Mouse (Mus musculus) midbrain, embryonic 16.5 days (tissue): ENCODE results near the gene Synpo2. TPM values are rescaled to one million over a fixed set of nuclear protein-coding genes. Genes with fewer than 3 reads are reported as not detected.

Experiments used
- ATAC-seq: fragments of 200-750 bp; cut with Nextera tagmentation; 2 replicates; pipeline ENCODE4 v1.8.0; 2017; ENCODE audit warnings: moderate TSS enrichment
- H3K27ac ChIP-seq: fragments of 300-500 bp; sonication (generic); 2 replicates; pipeline ENCODE4 v1.5.1; 2014; ENCODE audit warnings: mild to moderate bottlenecking, low read length, mixed read lengths
- H3K27me3 ChIP-seq: fragments of 300-500 bp; sonication (generic); 2 replicates; pipeline ENCODE4 v1.6.1; 2014; ENCODE audit warnings: low read depth, low read length, mixed read lengths; ENCODE audit not compliant: control insufficient read depth, insufficient read depth
- H3K36me3 ChIP-seq: fragments of 300-500 bp; sonication (generic); 2 replicates; pipeline ENCODE4 v1.6.1; 2014; ENCODE audit warnings: mild to moderate bottlenecking, low read length, moderate library complexity, mixed read lengths; ENCODE audit not compliant: control insufficient read depth, insufficient read depth
- H3K4me1 ChIP-seq: fragments of 300-500 bp; sonication (generic); 2 replicates; pipeline ENCODE4 v1.6.1; 2014; ENCODE audit warnings: mild to moderate bottlenecking, low read length, mixed read lengths; ENCODE audit not compliant: control insufficient read depth, insufficient read depth
- H3K4me2 ChIP-seq: fragments of 300-500 bp; sonication (generic); 2 replicates; pipeline ENCODE4 v1.6.1; 2014; ENCODE audit warnings: mild to moderate bottlenecking, low read length, mixed read lengths
- H3K4me3 ChIP-seq: fragments of 300-500 bp; sonication (generic); 2 replicates; pipeline ENCODE4 v1.5.1; 2014; ENCODE audit warnings: low read depth, mild to moderate bottlenecking, low read length, moderate library complexity, mixed read lengths
- H3K9ac ChIP-seq: fragments of 300-500 bp; sonication (generic); 2 replicates; pipeline ENCODE4 v1.6.1; 2014; ENCODE audit warnings: low read depth, low read length, mixed read lengths
- H3K9me3 ChIP-seq: fragments of 300-500 bp; sonication (generic); replicated peaks from 2 replicates; pipeline ENCODE4 v1.6.1; 2014; ENCODE audit warnings: mild to moderate bottlenecking, low read length, mixed read lengths; ENCODE audit not compliant: control insufficient read depth, poor library complexity, severe bottlenecking
- WGBS: fragments of 180-500 bp; shearing (Covaris S2); extraction: QIAGEN DNeasy Blood & Tissue Kit; methylation state at CpG from one replicate; pipeline ENCODE4 v1.1.7; 2014; 5-methylcytosine and 5-hydroxymethylcytosine counted together
- polyA plus RNA-seq: library from polyadenylated mRNA; unstranded; fragments of >200 nt; fragmentation: Nextera tagmentation; extraction: Ambion mirVana; gene quantifications from 2 replicates; pipeline ENCODE4 v1.2.1, GENCODE M21; 2015

Gene Synpo2
- polyA plus RNA-seq, 1 experiment from 2014 or later, result 3.2 TPM

GRCm38 (mm10) chr3:123256181-123257101 is 20.5 kb upstream of the Synpo2 start:
- Histone ChIP-seq H3K27me3 (no peaks in the 10 kb centered on the region), H3K9ac (no peak overlapping the region), H3K4me2 (no peak overlapping the region), H3K9me3 (no peaks in the 10 kb centered on the region), H3K4me1 (no peaks in the 10 kb centered on the region), H3K27ac (no peak overlapping the region), H3K4me3 (no peak overlapping the region), H3K36me3 (no peaks in the 10 kb centered on the region)
- WGBS, result 81% methylated on average over 11 of the region's 11 CpGs
- no peak for ATAC-seq

GRCm38 (mm10) chr3:123245646-123246045 is 9.7 kb upstream of the Synpo2 start:
- Histone ChIP-seq H3K9me3 (no peaks in the 10 kb centered on the region), H3K36me3 (no peaks in the 10 kb centered on the region), H3K4me3 (no peak overlapping the region), H3K4me1 (no peaks in the 10 kb centered on the region), H3K9ac (no peak overlapping the region), H3K27ac (no peak overlapping the region), H3K4me2 (no peak overlapping the region), H3K27me3 (no peaks in the 10 kb centered on the region)
- ATAC-seq, result no peak
- WGBS, result 71% methylated on average over 4 of the region's 4 CpGs

GRCm38 (mm10) chr3:123244376-123244775 is 8.4 kb upstream of the Synpo2 start:
- no peak overlapping the region for H3K4me2 ChIP-seq
- ATAC-seq, result no peak
- no peaks in the 10 kb centered on the region for H3K36me3 ChIP-seq
- H3K9ac ChIP-seq, result no peak overlapping the region
- H3K4me3 ChIP-seq, result no peak overlapping the region
- H3K4me1 ChIP-seq, result no peaks in the 10 kb centered on the region
- 73% methylated on average over 5 of the region's 5 CpGs for WGBS
- no peaks in the 10 kb centered on the region for H3K9me3 ChIP-seq
- no peak overlapping the region for H3K27ac ChIP-seq
- H3K27me3 ChIP-seq, result no peaks in the 10 kb centered on the region

- no peaks in the 10 kb centered on the region for H3K27me3 ChIP-seq
- no peak for ATAC-seq
These were observed 1.5 kb upstream of the Synpo2 start for GRCm38 (mm10) chr3:123237446-123237845.

GRCm38 (mm10) chr3:123237039-123237438 is 1.1 kb upstream of the Synpo2 start:
- Histone ChIP-seq H3K4me1 (peaks cover 10% of the 10 kb centered on the region), H3K36me3 (no peaks in the 10 kb centered on the region), H3K4me3 (no peak overlapping the region), H3K9me3 (no peaks in the 10 kb centered on the region), H3K9ac (no peak overlapping the region), H3K4me2 (no peak overlapping the region), H3K27ac (no peak overlapping the region), H3K27me3 (no peaks in the 10 kb centered on the region)
- 22% methylated on average over 7 of the region's 7 CpGs for WGBS
- no peak for ATAC-seq

More at GRCm38 (mm10) chr3:123237446-123237845, 1.5 kb upstream of the Synpo2 start:
- Histone ChIP-seq H3K4me2 (no peak overlapping the region), H3K4me3 (no peak overlapping the region), H3K9ac (no peak overlapping the region), H3K27ac (no peak overlapping the region), H3K36me3 (no peaks in the 10 kb centered on the region), H3K4me1 (peaks cover 10% of the 10 kb centered on the region), H3K9me3 (no peaks in the 10 kb centered on the region)

- Histone ChIP-seq H3K9me3 (no peaks in the 10 kb centered on the region), H3K4me2 (peak overlapping the region; percentile 86), H3K27me3 (no peaks in the 10 kb centered on the region), H3K27ac (no peak overlapping the region), H3K9ac (peak overlapping the region; percentile 52), H3K4me3 (peak overlapping the region; percentile 46), H3K4me1 (peaks cover 10% of the 10 kb centered on the region), H3K36me3 (no peaks in the 10 kb centered on the region)
- ATAC-seq, result no peak
- 15% methylated on average over 7 of the region's 7 CpGs for WGBS
These were observed 454 bp downstream of the Synpo2 start for GRCm38 (mm10) chr3:123235495-123235894.

GRCm38 (mm10) chr3:123234191-123234836 is 1.6 kb downstream of the Synpo2 start:
- no peaks in the 10 kb centered on the region for H3K36me3 ChIP-seq
- H3K4me2 ChIP-seq, result no peak overlapping the region
- H3K27me3 ChIP-seq, result no peaks in the 10 kb centered on the region
- peak; percentile 62 for ATAC-seq
- peaks cover 10% of the 10 kb centered on the region for H3K4me1 ChIP-seq
- H3K27ac ChIP-seq, result no peak overlapping the region
- no peaks in the 10 kb centered on the region for H3K9me3 ChIP-seq
- 41% methylated on average over 16 of the region's 16 CpGs for WGBS
- no peak overlapping the region for H3K9ac ChIP-seq
- no peak overlapping the region for H3K4me3 ChIP-seq

- Histone ChIP-seq H3K4me2 (no peak overlapping the region), H3K4me1 (peaks cover 10% of the 10 kb centered on the region), H3K27ac (no peak overlapping the region), H3K4me3 (no peak overlapping the region), H3K9ac (no peak overlapping the region), H3K36me3 (no peaks in the 10 kb centered on the region), H3K9me3 (no peaks in the 10 kb centered on the region), H3K27me3 (no peaks in the 10 kb centered on the region)
- WGBS, result 82% methylated on average over 2 of the region's 2 CpGs
- ATAC-seq, result no peak
These were observed 4.3 kb downstream of the Synpo2 start for GRCm38 (mm10) chr3:123231639-123232038.

- no peak overlapping the region for H3K4me3 ChIP-seq
- H3K9ac ChIP-seq, result no peak overlapping the region
- H3K36me3 ChIP-seq, result no peaks in the 10 kb centered on the region
- H3K4me2 ChIP-seq, result no peak overlapping the region
- ATAC-seq, result no peak
- no peaks in the 10 kb centered on the region for H3K27me3 ChIP-seq
- H3K9me3 ChIP-seq, result no peaks in the 10 kb centered on the region
- no peak overlapping the region for H3K27ac ChIP-seq
- WGBS, result 93% methylated on average over 3 of the region's 3 CpGs
- no peaks in the 10 kb centered on the region for H3K4me1 ChIP-seq
These were observed 8.7 kb downstream of the Synpo2 start for GRCm38 (mm10) chr3:123227276-123227675.
